Mouse (Mus musculus) E14TG2a.4 (cell line): ENCODE results near the gene Fancg.
"Not testable (repeated sequence)": the region's sequence is repeated elsewhere in the genome, so short reads cannot be mapped to it uniquely, and the experiment has no call there.

Experiments used
- H3K27me3 ChIP-seq: 2 replicates; pipeline ENCODE4 v1.6.1; 2014; ENCODE audit warnings: low read length, control low read depth; ENCODE audit not compliant: insufficient read depth
- H3K36me3 ChIP-seq: 2 replicates; pipeline ENCODE4 v1.6.1; 2014; ENCODE audit warnings: low read length, control low read depth; ENCODE audit not compliant: insufficient read depth
- H3K4me1 ChIP-seq: replicated peaks from 2 replicates; pipeline ENCODE4 v1.6.1; 2014; ENCODE audit warnings: low read depth, low read length, control low read depth
- H3K4me3 ChIP-seq: replicated peaks from 2 replicates; pipeline ENCODE4 v1.5.1; 2014; ENCODE audit warnings: mild to moderate bottlenecking, low read length
- H3K9me3 ChIP-seq: 2 replicates; pipeline ENCODE4 v1.6.1; 2014; ENCODE audit warnings: low read length, control low read depth
- CTCF ChIP-seq: conservative IDR thresholded peaks from 2 replicates; pipeline ENCODE4 v1.5.1; 2014; ENCODE audit warnings: low read length
- NANOG ChIP-seq: IDR thresholded peaks from 2 replicates; pipeline ENCODE4 v1.6.1; 2014; ENCODE audit warnings: borderline replicate concordance, low read length, mixed read lengths
- POU5F1 ChIP-seq: IDR thresholded peaks from 2 replicates; pipeline ENCODE4 v1.6.1; 2014; ENCODE audit warnings: low read length, borderline replicate concordance

Fancg gene

GRCm38 (mm10) chr4:42999451-43000140, 10.7 kb downstream of the Fancg start:
- Histone ChIP-seq H3K36me3 (peaks cover 64% of the 10 kb centered on the region), H3K9me3 (no peaks in the 10 kb centered on the region), H3K4me1 (peaks cover 51% of the 10 kb centered on the region), H3K4me3 (peak overlapping the region; percentile 97), H3K27me3 (no peaks in the 10 kb centered on the region)
- no peak for TF ChIP-seq CTCF

GRCm38 (mm10) chr4:42998022-42998421, 12.3 kb downstream of the Fancg start:
- TF ChIP-seq POU5F1 (no peak), NANOG (no peak), CTCF (no peak)
- H3K4me3 ChIP-seq, result peak overlapping the region; percentile 97

DNA sequence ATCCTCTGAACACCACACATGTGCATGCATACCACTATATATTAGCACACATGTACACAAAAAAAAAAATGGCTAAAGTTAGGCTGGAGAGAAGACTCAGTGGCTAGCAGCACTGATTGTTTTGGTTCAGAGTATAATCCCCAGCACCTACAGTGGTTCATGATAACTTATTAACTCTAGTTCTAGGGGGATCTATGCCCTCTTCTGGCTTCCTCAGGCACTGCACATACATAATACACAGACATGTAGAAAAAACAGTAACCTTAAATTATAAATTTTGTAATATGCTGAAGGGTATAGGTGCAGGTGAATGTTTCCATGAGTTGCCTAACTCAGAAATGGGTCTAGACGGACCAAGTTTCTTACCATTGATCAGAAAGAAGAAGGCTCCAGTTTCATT, 22.0 kb downstream of the Fancg start:
- TF ChIP-seq POU5F1, result no peak
- peak; percentile 12; the same call in 1 of the 2 replicates for TF ChIP-seq CTCF
- TF ChIP-seq NANOG, result no peak
- no peak overlapping the region for H3K4me3 ChIP-seq
- peaks cover 100% of the 10 kb centered on the region for H3K36me3 ChIP-seq
- peaks cover 28% of the 10 kb centered on the region for H3K4me1 ChIP-seq
- H3K27me3 ChIP-seq, result no peaks in the 10 kb centered on the region
- no peaks in the 10 kb centered on the region for H3K9me3 ChIP-seq

More at GRCm38 (mm10) chr4:42998022-42998421, 12.3 kb downstream of the Fancg start:
- H3K36me3 ChIP-seq, result peaks cover 66% of the 10 kb centered on the region
- peaks cover 37% of the 10 kb centered on the region for H3K4me1 ChIP-seq
- no peaks in the 10 kb centered on the region for H3K27me3 ChIP-seq
- H3K9me3 ChIP-seq, result no peaks in the 10 kb centered on the region

- peaks cover 74% of the 10 kb centered on the region for H3K36me3 ChIP-seq
- H3K4me3 ChIP-seq, H3K4me1 ChIP-seq: not testable (repeated sequence)
These were observed 29.8 kb downstream of the Fancg start for GRCm38 (mm10) chr4:42980467-42980866.

DNA sequence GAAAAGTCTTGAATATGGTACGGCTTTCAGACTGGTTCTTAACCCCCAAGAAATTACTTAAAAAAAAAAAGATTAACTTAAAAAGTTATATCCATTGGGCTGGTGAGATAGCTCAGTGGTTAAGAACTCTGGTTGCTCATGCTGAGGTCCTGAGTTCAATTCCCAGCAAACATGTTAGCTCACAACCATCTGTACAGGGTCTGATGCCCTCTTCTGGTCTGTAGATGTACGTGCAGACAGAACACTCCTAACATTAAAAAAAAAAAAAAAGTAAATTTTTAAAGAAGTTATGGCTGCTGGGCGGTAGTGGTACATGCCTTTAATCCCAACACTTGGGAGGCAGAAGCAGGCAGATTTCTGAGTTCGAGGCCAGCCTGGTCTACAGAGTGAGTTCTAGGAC, 32.2 kb downstream of the Fancg start:
- no peak for TF ChIP-seq NANOG
- TF ChIP-seq POU5F1, result no peak
- TF ChIP-seq CTCF, result peak; percentile 36
- Histone ChIP-seq H3K9me3 (no peaks in the 10 kb centered on the region), H3K4me3 (no peak overlapping the region), H3K36me3 (peaks cover 50% of the 10 kb centered on the region), H3K4me1 (peaks cover 2% of the 10 kb centered on the region), H3K27me3 (no peaks in the 10 kb centered on the region)

More at GRCm38 (mm10) chr4:42980467-42980866, 29.8 kb downstream of the Fancg start:
- H3K9me3 ChIP-seq, H3K27me3 ChIP-seq: not testable (repeated sequence)

DNA sequence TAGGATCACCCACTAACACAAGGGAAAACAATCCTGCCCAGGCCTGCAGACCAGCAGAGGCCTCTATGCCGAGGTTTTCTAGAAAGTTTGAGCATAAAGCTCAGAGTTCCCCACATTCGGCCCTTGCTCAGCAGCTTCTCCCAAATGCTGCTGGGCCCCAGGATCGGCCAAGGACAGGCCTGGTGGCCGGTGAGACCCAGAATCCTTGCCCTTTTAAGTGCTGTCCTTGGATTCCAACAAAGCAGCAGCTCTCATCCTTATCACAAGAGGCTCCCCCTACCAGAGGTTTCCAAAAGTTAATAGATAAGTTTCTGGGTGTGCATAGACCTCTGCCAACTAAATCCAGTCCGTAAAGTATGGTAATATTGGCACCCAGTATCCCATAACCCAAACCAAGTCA, 36.4 kb downstream of the Fancg start:
- TF ChIP-seq NANOG (no peak), POU5F1 (no peak), CTCF (no peak)
- Histone ChIP-seq H3K36me3 (peaks cover 15% of the 10 kb centered on the region), H3K4me3 (no peak overlapping the region), H3K9me3 (no peaks in the 10 kb centered on the region), H3K4me1 (no peaks in the 10 kb centered on the region), H3K27me3 (peaks cover 14% of the 10 kb centered on the region)

DNA sequence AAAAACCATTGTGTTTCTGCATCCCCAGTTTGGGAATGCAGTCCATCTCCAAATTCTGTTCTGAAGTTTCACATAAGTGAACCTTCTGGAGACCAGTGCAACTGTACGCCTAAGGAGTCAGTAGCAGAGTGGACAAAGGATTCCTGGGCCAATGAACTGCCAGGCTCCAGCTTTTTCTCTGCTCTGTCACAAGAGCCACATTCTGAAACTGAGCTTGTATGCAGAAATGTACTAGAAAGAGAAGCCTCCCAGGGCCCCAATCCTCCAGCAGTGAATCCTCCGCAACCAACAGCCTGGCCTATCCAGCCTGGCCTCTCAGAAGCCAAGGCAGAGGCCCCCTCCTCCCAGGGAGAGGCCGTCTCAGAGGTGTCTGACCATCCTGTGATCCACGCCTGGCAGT, 37.4 kb downstream of the Fancg start:
- H3K4me3 ChIP-seq, result no peak overlapping the region
- H3K4me1 ChIP-seq, result no peaks in the 10 kb centered on the region
- peaks cover 6% of the 10 kb centered on the region; the same call in 1 of the 2 replicates for H3K36me3 ChIP-seq
- no peaks in the 10 kb centered on the region for H3K9me3 ChIP-seq
- TF ChIP-seq POU5F1 (no peak), CTCF (no peak), NANOG (no peak)
- peaks cover 14% of the 10 kb centered on the region for H3K27me3 ChIP-seq

DNA sequence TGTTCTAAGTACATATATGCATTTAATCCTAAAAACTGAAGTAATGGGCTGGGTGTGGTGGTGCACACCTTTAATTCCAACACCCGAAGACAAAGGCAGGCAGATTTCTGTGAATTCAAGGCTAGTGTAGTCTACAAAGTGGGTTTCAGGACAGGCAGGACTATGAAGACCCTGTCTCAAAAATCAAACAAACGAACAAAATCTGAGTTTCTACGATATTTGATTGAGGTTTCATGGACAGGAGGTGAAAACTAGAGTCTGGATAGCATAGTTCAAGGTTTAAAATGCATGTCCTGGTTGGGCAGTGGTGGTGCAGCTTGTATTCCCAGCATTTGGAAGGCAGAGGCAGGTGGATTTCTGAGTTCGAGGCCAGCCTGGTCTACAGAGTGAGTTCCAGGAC, 41.0 kb downstream of the Fancg start, which contains the start of gene 1700022I11Rik:
Gene 1700022I11Rik, plus strand, starts transcription at position 301 of the 400 bp plus-strand sequence.
- no peak within 1 kb of the TSS for H3K4me3 ChIP-seq
- H3K27me3 ChIP-seq, result peaks cover 14% of the 10 kb centered on the region
- H3K4me1 ChIP-seq, result peaks cover 9% of the 10 kb centered on the region
- no peak for TF ChIP-seq POU5F1
- TF ChIP-seq NANOG, result no peak
- no peak for TF ChIP-seq CTCF
- H3K36me3 ChIP-seq, result no peaks in the 10 kb centered on the region
- no peaks in the 10 kb centered on the region for H3K9me3 ChIP-seq

GRCm38 (mm10) chr4:42965039-42965719, 45.1 kb downstream of the Fancg start:
- H3K9me3 ChIP-seq, result no peaks in the 10 kb centered on the region
- TF ChIP-seq CTCF (peak; percentile 90), NANOG (no peak)
- peaks cover 9% of the 10 kb centered on the region for H3K4me1 ChIP-seq
- H3K27me3 ChIP-seq, result peaks cover 7% of the 10 kb centered on the region; the same call in 1 of the 2 replicates
- H3K4me3 ChIP-seq, result no peak overlapping the region
- H3K36me3 ChIP-seq, result no peaks in the 10 kb centered on the region

GRCm38 (mm10) chr4:42963480-42963879, 46.8 kb downstream of the Fancg start:
- TF ChIP-seq CTCF (peak; percentile 51), POU5F1 (no peak)
- H3K9me3 ChIP-seq, result no peaks in the 10 kb centered on the region

More at GRCm38 (mm10) chr4:42963480-42963879, 46.8 kb downstream of the Fancg start:
- H3K4me3 ChIP-seq, result no peak overlapping the region
- no peaks in the 10 kb centered on the region for H3K36me3 ChIP-seq
- peaks cover 12% of the 10 kb centered on the region for H3K4me1 ChIP-seq
- H3K27me3 ChIP-seq, result peaks cover 10% of the 10 kb centered on the region; the same call in 1 of the 2 replicates
